Mouse (Mus musculus): Measurements from ENCODE around the gene Bcat1. TPM values are rescaled to one million over a fixed set of nuclear protein-coding genes. Genes with fewer than 3 reads are reported as not detected.

Gene Bcat1
- polyA plus RNA-seq, 1 experiment from 2014 or later: 110 TPM

- H3K27me3 ChIP-seq (replicated peaks; ENCODE audit: control insufficient read depth, insufficient read depth, low read length): no peaks in the 10 kb centered on the region
- H3K4me3 ChIP-seq (ENCODE audit: low read length): no peak overlapping the region
- H3K36me3 ChIP-seq (ENCODE audit: control insufficient read depth, insufficient read depth, low read length): no peaks in the 10 kb centered on the region
- H3K4me1 ChIP-seq (ENCODE audit: control insufficient read depth, insufficient read depth, low read depth, low read length): no peaks in the 10 kb centered on the region
- no peak overlapping the region for H3K9ac ChIP-seq (ENCODE audit: low read depth, low read length)
- WGBS: 75% methylated on average over 7 of the region's 7 CpGs
- no peak overlapping the region for H3K4me2 ChIP-seq (ENCODE audit: low read length)
- no peak overlapping the region for H3K27ac ChIP-seq (ENCODE audit: low read depth, low read length)
- ATAC-seq: 0 out of 2 replicates have a peak, but pooled peaks have one; percentile 14
- H3K9me3 ChIP-seq (ENCODE audit: control insufficient read depth, low read length): no peaks in the 10 kb centered on the region
Observed at GRCm38 (mm10) chr6:144987216-144987615, 88.8 kb downstream of the Bcat1 start.

- no peak overlapping the region for H3K4me2 ChIP-seq (ENCODE audit: low read length)
- H3K9ac ChIP-seq (ENCODE audit: low read depth, low read length): no peak overlapping the region
- H3K27me3 ChIP-seq (replicated peaks; ENCODE audit: control insufficient read depth, insufficient read depth, low read length): no peaks in the 10 kb centered on the region
- H3K27ac ChIP-seq (ENCODE audit: low read depth, low read length): no peak overlapping the region
- ATAC-seq: no peak
- H3K36me3 ChIP-seq (ENCODE audit: control insufficient read depth, insufficient read depth, low read length): no peaks in the 10 kb centered on the region
- H3K9me3 ChIP-seq (ENCODE audit: control insufficient read depth, low read length): no peaks in the 10 kb centered on the region
- 93% methylated on average over 8 of the region's 8 CpGs for WGBS
- H3K4me1 ChIP-seq (ENCODE audit: control insufficient read depth, insufficient read depth, low read depth, low read length): no peaks in the 10 kb centered on the region
- no peak overlapping the region for H3K4me3 ChIP-seq (ENCODE audit: low read length)
Observed at GRCm38 (mm10) chr6:144984221-144984620, 91.8 kb downstream of the Bcat1 start.

GRCm38 (mm10) chr6:144982093-144982492 lies 93.9 kb downstream of the Bcat1 start:
- Histone ChIP-seq H3K4me2 (ENCODE audit: low read length) (no peak overlapping the region), H3K9ac (ENCODE audit: low read depth, low read length) (no peak overlapping the region), H3K4me3 (ENCODE audit: low read length) (no peak overlapping the region), H3K27ac (ENCODE audit: low read depth, low read length) (no peak overlapping the region), H3K9me3 (ENCODE audit: control insufficient read depth, low read length) (no peaks in the 10 kb centered on the region), H3K27me3 (replicated peaks; ENCODE audit: control insufficient read depth, insufficient read depth, low read length) (no peaks in the 10 kb centered on the region), H3K36me3 (ENCODE audit: control insufficient read depth, insufficient read depth, low read length) (no peaks in the 10 kb centered on the region), H3K4me1 (ENCODE audit: control insufficient read depth, insufficient read depth, low read depth, low read length) (no peaks in the 10 kb centered on the region)
- ATAC-seq: no peak
- WGBS: 70% methylated on average over 3 of the region's 3 CpGs

GRCm38 (mm10) chr6:144972351-144972750 lies 103.6 kb downstream of the Bcat1 start:
- no peak overlapping the region for H3K27ac ChIP-seq (ENCODE audit: low read depth, low read length)
- H3K9ac ChIP-seq (ENCODE audit: low read depth, low read length): no peak overlapping the region
- no peaks in the 10 kb centered on the region for H3K36me3 ChIP-seq (ENCODE audit: control insufficient read depth, insufficient read depth, low read length)
- H3K4me3 ChIP-seq (ENCODE audit: low read length): no peak overlapping the region
- H3K4me1 ChIP-seq (ENCODE audit: control insufficient read depth, insufficient read depth, low read depth, low read length): no peaks in the 10 kb centered on the region
- ATAC-seq: no peak
- 87% methylated on average over 8 of the region's 8 CpGs for WGBS
- H3K4me2 ChIP-seq (ENCODE audit: low read length): no peak overlapping the region
- H3K9me3 ChIP-seq (ENCODE audit: control insufficient read depth, low read length): no peaks in the 10 kb centered on the region
- H3K27me3 ChIP-seq (replicated peaks; ENCODE audit: control insufficient read depth, insufficient read depth, low read length): no peaks in the 10 kb centered on the region

- no peak for ATAC-seq
Observed at GRCm38 (mm10) chr6:144970900-144971299, 105.1 kb downstream of the Bcat1 start.

GRCm38 (mm10) chr6:144967536-144967935 lies 108.4 kb downstream of the Bcat1 start:
- Histone ChIP-seq H3K27ac (ENCODE audit: low read depth, low read length) (no peak overlapping the region), H3K4me3 (ENCODE audit: low read length) (no peak overlapping the region), H3K4me2 (ENCODE audit: low read length) (no peak overlapping the region), H3K4me1 (ENCODE audit: control insufficient read depth, insufficient read depth, low read depth, low read length) (no peaks in the 10 kb centered on the region), H3K27me3 (replicated peaks; ENCODE audit: control insufficient read depth, insufficient read depth, low read length) (no peaks in the 10 kb centered on the region), H3K36me3 (ENCODE audit: control insufficient read depth, insufficient read depth, low read length) (no peaks in the 10 kb centered on the region), H3K9ac (ENCODE audit: low read depth, low read length) (no peak overlapping the region), H3K9me3 (ENCODE audit: control insufficient read depth, low read length) (no peaks in the 10 kb centered on the region)
- WGBS: 57% methylated on average over 6 of the region's 6 CpGs
- ATAC-seq: no peak

More at GRCm38 (mm10) chr6:144970900-144971299, 105.1 kb downstream of the Bcat1 start:
- no peak overlapping the region for H3K9ac ChIP-seq (ENCODE audit: low read depth, low read length)
- WGBS: 83% methylated on average over 4 of the region's 4 CpGs
- no peaks in the 10 kb centered on the region for H3K36me3 ChIP-seq (ENCODE audit: control insufficient read depth, insufficient read depth, low read length)
- no peak overlapping the region for H3K4me3 ChIP-seq (ENCODE audit: low read length)
- no peaks in the 10 kb centered on the region for H3K27me3 ChIP-seq (replicated peaks; ENCODE audit: control insufficient read depth, insufficient read depth, low read length)
- H3K4me2 ChIP-seq (ENCODE audit: low read length): no peak overlapping the region
- no peaks in the 10 kb centered on the region for H3K4me1 ChIP-seq (ENCODE audit: control insufficient read depth, insufficient read depth, low read depth, low read length)
- H3K9me3 ChIP-seq (ENCODE audit: control insufficient read depth, low read length): no peaks in the 10 kb centered on the region
- no peak overlapping the region for H3K27ac ChIP-seq (ENCODE audit: low read depth, low read length)

GRCm38 (mm10) chr6:144964205-144964604 lies 111.8 kb downstream of the Bcat1 start:
- no peaks in the 10 kb centered on the region for H3K4me1 ChIP-seq (ENCODE audit: control insufficient read depth, insufficient read depth, low read depth, low read length)
- no peak overlapping the region for H3K4me3 ChIP-seq (ENCODE audit: low read length)
- no peak overlapping the region for H3K4me2 ChIP-seq (ENCODE audit: low read length)
- H3K9me3 ChIP-seq (ENCODE audit: control insufficient read depth, low read length): no peaks in the 10 kb centered on the region
- no peak overlapping the region for H3K9ac ChIP-seq (ENCODE audit: low read depth, low read length)
- 69% methylated on average over 4 of the region's 4 CpGs for WGBS
- H3K36me3 ChIP-seq (ENCODE audit: control insufficient read depth, insufficient read depth, low read length): no peaks in the 10 kb centered on the region
- no peak overlapping the region for H3K27ac ChIP-seq (ENCODE audit: low read depth, low read length)
- ATAC-seq: peak; percentile 67; the same call in 1 of the 2 replicates
- no peaks in the 10 kb centered on the region for H3K27me3 ChIP-seq (replicated peaks; ENCODE audit: control insufficient read depth, insufficient read depth, low read length)

GRCm38 (mm10) chr6:144963156-144963555 lies 112.8 kb downstream of the Bcat1 start:
- H3K4me3 ChIP-seq (ENCODE audit: low read length): no peak overlapping the region
- no peaks in the 10 kb centered on the region for H3K9me3 ChIP-seq (ENCODE audit: control insufficient read depth, low read length)
- H3K9ac ChIP-seq (ENCODE audit: low read depth, low read length): no peak overlapping the region
- H3K27ac ChIP-seq (ENCODE audit: low read depth, low read length): no peak overlapping the region
- no peak overlapping the region for H3K4me2 ChIP-seq (ENCODE audit: low read length)
- H3K4me1 ChIP-seq (ENCODE audit: control insufficient read depth, insufficient read depth, low read depth, low read length): no peaks in the 10 kb centered on the region
- ATAC-seq: no peak
- H3K36me3 ChIP-seq (ENCODE audit: control insufficient read depth, insufficient read depth, low read length): no peaks in the 10 kb centered on the region
- WGBS: 84% methylated on average over 8 of the region's 8 CpGs
- H3K27me3 ChIP-seq (replicated peaks; ENCODE audit: control insufficient read depth, insufficient read depth, low read length): no peaks in the 10 kb centered on the region

GRCm38 (mm10) chr6:144962013-144962354 lies 114.0 kb downstream of the Bcat1 start:
- peak; percentile 61; the same call in 1 of the 2 replicates for ATAC-seq
- peak overlapping the region; percentile 36 for H3K4me2 ChIP-seq (ENCODE audit: low read length)
- WGBS: 70% methylated on average over 4 of the region's 4 CpGs
- H3K27ac ChIP-seq (ENCODE audit: low read depth, low read length): no peak overlapping the region
- H3K4me1 ChIP-seq (ENCODE audit: control insufficient read depth, insufficient read depth, low read depth, low read length): no peaks in the 10 kb centered on the region
- no peaks in the 10 kb centered on the region for H3K9me3 ChIP-seq (ENCODE audit: control insufficient read depth, low read length)
- no peak overlapping the region for H3K9ac ChIP-seq (ENCODE audit: low read depth, low read length)
- no peaks in the 10 kb centered on the region for H3K36me3 ChIP-seq (ENCODE audit: control insufficient read depth, insufficient read depth, low read length)
- no peak overlapping the region for H3K4me3 ChIP-seq (ENCODE audit: low read length)
- H3K27me3 ChIP-seq (replicated peaks; ENCODE audit: control insufficient read depth, insufficient read depth, low read length): no peaks in the 10 kb centered on the region
